Mouse (Mus musculus) spleen, adult 2 months (tissue): Measurements from ENCODE around the gene Immp2l. TPM values are rescaled to one million over a fixed set of nuclear protein-coding genes. Genes with fewer than 3 reads are reported as not detected.

Experiments used
- DNase-seq, 2 experiments: peaks; one replicate each; pipeline versions ENCODE4 v3.0.0 to v3.0.0-alpha.2; 2012 to 2021; ENCODE audit warnings: low spot score in 2 of 2, low read depth in 1 of 2
- H3K27ac ChIP-seq: fragments of 200-500 bp; 2 replicates; pipeline ENCODE4 v1.5.1; 2012; ENCODE audit warnings: low read length, inconsistent platforms; ENCODE audit not compliant: insufficient read depth
- H3K27me3 ChIP-seq: fragments of 200-500 bp; 2 replicates; pipeline ENCODE4 v1.6.1; 2012; ENCODE audit warnings: mild to moderate bottlenecking, moderate library complexity, low read length, inconsistent platforms; ENCODE audit not compliant: control insufficient read depth, insufficient read depth
- H3K36me3 ChIP-seq: fragments of 200-500 bp; 2 replicates; pipeline ENCODE4 v1.6.1; 2012; ENCODE audit warnings: mild to moderate bottlenecking, low read length, inconsistent platforms; ENCODE audit not compliant: control insufficient read depth, insufficient read depth
- H3K4me1 ChIP-seq: fragments of 200-500 bp; 2 replicates; pipeline ENCODE4 v1.6.1; 2011; ENCODE audit warnings: inconsistent platforms; ENCODE audit not compliant: control insufficient read depth, insufficient read depth, insufficient read length
- H3K4me3 ChIP-seq: fragments of 200-500 bp; 2 replicates; pipeline ENCODE4 v1.5.1; 2011; ENCODE audit warnings: mild to moderate bottlenecking, inconsistent platforms; ENCODE audit not compliant: insufficient read depth, insufficient read length; ENCODE audit errors: extremely low read depth
- CTCF ChIP-seq: fragments of 200-500 bp; IDR thresholded peaks from 2 replicates; pipeline ENCODE4 v1.5.1; 2011; ENCODE audit warnings: mild to moderate bottlenecking, inconsistent platforms; ENCODE audit not compliant: insufficient read depth, insufficient read length, insufficient replicate concordance; ENCODE audit errors: extremely low read depth
- POLR2A ChIP-seq: fragments of 200-500 bp; IDR thresholded peaks from 2 replicates; pipeline ENCODE4 v1.6.1; 2011; ENCODE audit warnings: low read depth, low read length, inconsistent platforms
- WGBS: fragments of 180-500 bp; shearing (Covaris S2); methylation state at CpG from one replicate; pipeline ENCODE4 v1.1.7; 2018; 5-methylcytosine and 5-hydroxymethylcytosine counted together
- polyA plus RNA-seq: library from polyadenylated mRNA; depleted of rRNA; stranded (reverse); fragments of >200 nt; gene quantifications from 2 replicates; pipeline ENCODE4 v1.2.3, GENCODE M21; 2012

The Immp2l gene
- polyA plus RNA-seq, 1 experiment = 3.0 TPM

- Histone ChIP-seq H3K27ac (no peak overlapping the region), H3K27me3 (no peaks in the 10 kb centered on the region), H3K36me3 (no peaks in the 10 kb centered on the region), H3K4me1 (no peaks in the 10 kb centered on the region), H3K4me3 (no peak overlapping the region)
- TF ChIP-seq CTCF (no peak), POLR2A (no peak)
- no peak for DNase-seq
- WGBS = 80% methylated on average over 1 of the region's 1 CpGs
Observed at GRCm38 (mm10) chr12:41322018-41322417, 298.1 kb downstream of the Immp2l start.

- no peak for TF ChIP-seq POLR2A
- TF ChIP-seq CTCF = no peak
- DNase-seq = no peak
- Histone ChIP-seq H3K4me1 (no peaks in the 10 kb centered on the region), H3K27me3 (no peaks in the 10 kb centered on the region), H3K36me3 (no peaks in the 10 kb centered on the region), H3K4me3 (no peak overlapping the region), H3K27ac (no peak overlapping the region)
- WGBS = 75% methylated on average over 2 of the region's 2 CpGs
Observed at GRCm38 (mm10) chr12:41324418-41324817, 300.5 kb downstream of the Immp2l start.

GRCm38 (mm10) chr12:41325756-41326155 lies 301.9 kb downstream of the Immp2l start:
- 21% methylated on average over 2 of the region's 2 CpGs for WGBS
- Histone ChIP-seq H3K4me3 (no peak overlapping the region), H3K27ac (no peak overlapping the region), H3K4me1 (no peaks in the 10 kb centered on the region), H3K36me3 (no peaks in the 10 kb centered on the region), H3K27me3 (no peaks in the 10 kb centered on the region)
- no peak for DNase-seq
- TF ChIP-seq CTCF = no peak
- TF ChIP-seq POLR2A = no peak

- TF ChIP-seq CTCF (no peak), POLR2A (no peak)
Observed at GRCm38 (mm10) chr12:41330988-41331671, 307.2 kb downstream of the Immp2l start.

GRCm38 (mm10) chr12:41345621-41346020 lies 321.7 kb downstream of the Immp2l start:
- Histone ChIP-seq H3K4me3 (no peak overlapping the region), H3K4me1 (peaks cover 4% of the 10 kb centered on the region; the same call in 1 of the 2 replicates), H3K27me3 (no peaks in the 10 kb centered on the region), H3K27ac (no peak overlapping the region), H3K36me3 (no peaks in the 10 kb centered on the region)
- DNase-seq = no peak
- WGBS = 93% methylated on average over 4 of the region's 4 CpGs
- no peak for TF ChIP-seq POLR2A

More at GRCm38 (mm10) chr12:41330988-41331671, 307.2 kb downstream of the Immp2l start:
- Histone ChIP-seq H3K4me1 (no peaks in the 10 kb centered on the region), H3K4me3 (no peak overlapping the region), H3K27me3 (no peaks in the 10 kb centered on the region), H3K36me3 (no peaks in the 10 kb centered on the region), H3K27ac (no peak overlapping the region)
- DNase-seq = no peak
- 42% methylated on average over 7 of the region's 7 CpGs for WGBS

- DNase-seq = no peak
- H3K4me1 ChIP-seq = peaks cover 4% of the 10 kb centered on the region; the same call in 1 of the 2 replicates
- no peaks in the 10 kb centered on the region for H3K27me3 ChIP-seq
- H3K27ac ChIP-seq = no peak overlapping the region
- TF ChIP-seq CTCF (no peak), POLR2A (no peak)
- H3K4me3 ChIP-seq = no peak overlapping the region
- no peaks in the 10 kb centered on the region for H3K36me3 ChIP-seq
- 88% methylated on average over 2 of the region's 2 CpGs for WGBS
Observed at GRCm38 (mm10) chr12:41347494-41347893, 323.6 kb downstream of the Immp2l start.

- Histone ChIP-seq H3K27ac (no peak overlapping the region), H3K27me3 (no peaks in the 10 kb centered on the region), H3K4me1 (peaks cover 4% of the 10 kb centered on the region; the same call in 1 of the 2 replicates), H3K36me3 (no peaks in the 10 kb centered on the region), H3K4me3 (no peak overlapping the region)
- 79% methylated on average over 2 of the region's 2 CpGs for WGBS
- no peak for DNase-seq
- TF ChIP-seq POLR2A (no peak), CTCF (no peak)
Observed at GRCm38 (mm10) chr12:41349386-41349785, 325.5 kb downstream of the Immp2l start.
